ENCODE assay signal across 17 mouse cellular contexts in the genomic region with DNA sequence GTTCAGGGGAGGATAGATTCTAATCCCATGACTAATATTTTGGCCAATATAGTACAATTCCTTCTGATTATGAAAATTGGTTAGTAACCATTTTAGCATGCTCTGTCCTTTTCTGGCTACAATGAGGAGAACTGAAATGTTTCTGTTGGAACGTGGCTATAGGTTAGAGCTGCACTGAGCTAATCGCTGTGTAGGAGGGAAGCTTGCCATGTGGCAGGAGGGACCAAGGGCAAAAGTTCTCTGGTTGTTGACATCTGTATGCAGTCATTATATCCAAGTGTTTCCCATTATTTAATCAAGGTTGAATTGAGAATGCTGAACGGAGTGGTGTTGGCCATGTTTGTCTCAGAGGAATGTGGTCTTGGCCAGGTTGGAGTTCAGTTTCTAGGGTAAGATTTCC.
"Had no signal": no experiment of that assay in that cellular context is flagged by ENCODE, and none has a peak within 500 bp of the region (broad histone marks: within the 10 kb centered on the region; RNA-seq: fewer than 3 reads in every experiment).

No protein-coding gene starts in this region.

- H3K9me3 ChIP-seq: kidney, embryonic 15.5 days; liver, embryonic 13.5 days; neural tube, embryonic 12.5 days; neural tube, embryonic 15.5 days; stomach, embryonic 15.5 days had no signal

- DNase-seq: kidney, adult 8-10 months; kidney, postnatal 10 days; kidney, postnatal 36 days; layer of hippocampus, postnatal 36 days; liver, embryonic 13.5 days; lung, adult 2 months; lung, postnatal 14 days; lung, postnatal 4 days; retina, postnatal 1 day; right cerebral cortex, postnatal 25 days; spleen, adult 18-20 months; thymus, postnatal 25 days had no signal

- H3K4me3 ChIP-seq: kidney, embryonic 15.5 days; left cerebral cortex, adult 2 months; liver, embryonic 13.5 days; neural tube, embryonic 12.5 days; neural tube, embryonic 15.5 days; stomach, embryonic 15.5 days had no signal

- H3K36me3 ChIP-seq: kidney, embryonic 15.5 days; liver, embryonic 13.5 days; neural tube, embryonic 12.5 days; neural tube, embryonic 15.5 days; stomach, embryonic 15.5 days had no signal

- H3K4me2 ChIP-seq: kidney, embryonic 15.5 days; liver, embryonic 13.5 days; neural tube, embryonic 12.5 days; neural tube, embryonic 15.5 days; stomach, embryonic 15.5 days had no signal

- H3K27me3 ChIP-seq: kidney, embryonic 15.5 days; liver, embryonic 13.5 days; neural tube, embryonic 12.5 days; neural tube, embryonic 15.5 days; stomach, embryonic 15.5 days had no signal

- H3K4me1 ChIP-seq: kidney, embryonic 15.5 days; liver, embryonic 13.5 days; neural tube, embryonic 12.5 days; neural tube, embryonic 15.5 days; stomach, embryonic 15.5 days had no signal

- H3K9ac ChIP-seq: kidney, embryonic 15.5 days; liver, embryonic 13.5 days; neural tube, embryonic 12.5 days; neural tube, embryonic 15.5 days; stomach, embryonic 15.5 days had no signal

- H3K27ac ChIP-seq: kidney, embryonic 15.5 days; left cerebral cortex, adult 2 months; liver, embryonic 13.5 days; neural tube, embryonic 12.5 days; neural tube, embryonic 15.5 days; stomach, embryonic 15.5 days had no signal
